Mouse (Mus musculus) myocyte (in vitro differentiated cells): ENCODE results near the gene Cipc. TPM values are rescaled to one million over a fixed set of nuclear protein-coding genes. Genes with fewer than 3 reads are reported as not detected.

Source experiments
- H3K27me3 ChIP-seq: one replicate; pipeline ENCODE4 v1.6.1; 2011; ENCODE audit not compliant: control insufficient read depth, insufficient read depth, insufficient read length
- H3K36me3 ChIP-seq: one replicate; pipeline ENCODE4 v1.6.1; 2011; ENCODE audit not compliant: control insufficient read depth, insufficient read depth
- H3K4me2 ChIP-seq: one replicate; pipeline ENCODE4 v1.6.1; 2011; ENCODE audit warnings: low read depth, control low read depth
- H3K4me3 ChIP-seq: one replicate; pipeline ENCODE4 v1.5.1; 2011; ENCODE audit warnings: mild to moderate bottlenecking, control low read depth, moderate library complexity
- H3K79me2 ChIP-seq: one replicate; pipeline ENCODE4 v1.6.1; 2011; ENCODE audit not compliant: control insufficient read depth, insufficient read depth
- H3ac ChIP-seq: one replicate; pipeline ENCODE4 v1.6.1; 2011; ENCODE audit not compliant: control insufficient read depth, insufficient read length
- CEBPB ChIP-seq: IDR thresholded peaks from 2 replicates; pipeline ENCODE4 v1.6.1; 2011; ENCODE audit warnings: mild to moderate bottlenecking, moderate library complexity; ENCODE audit not compliant: poor library complexity, insufficient read depth, severe bottlenecking
- E2F4 ChIP-seq: IDR thresholded peaks from one replicate; pipeline ENCODE4 v1.6.1; 2011; ENCODE audit warnings: mild to moderate bottlenecking, control low read depth, moderate library complexity; ENCODE audit not compliant: insufficient read depth
- MAX ChIP-seq: IDR thresholded peaks from one replicate; pipeline ENCODE4 v1.6.1; 2011; ENCODE audit warnings: low read depth, mild to moderate bottlenecking, control low read depth
- MYOD1 ChIP-seq, 3 experiments: IDR thresholded peaks; one replicate each; pipeline ENCODE4 v1.6.1; 2011; ENCODE audit warnings: control low read depth in 2 of 3, low read depth in 2 of 3, mild to moderate bottlenecking in 2 of 3, moderate library complexity in 1 of 3; ENCODE audit not compliant: insufficient read length in 2 of 3, control insufficient read depth in 1 of 3
- MYOG ChIP-seq, 3 experiments: IDR thresholded peaks; one replicate each; pipeline ENCODE4 v1.6.1; 2011; ENCODE audit warnings: control low read depth in 2 of 3, low read depth in 2 of 3, mild to moderate bottlenecking in 2 of 3; ENCODE audit not compliant: insufficient read length in 2 of 3, control insufficient read depth in 1 of 3, insufficient read depth in 1 of 3
- POLR2A ChIP-seq: IDR thresholded peaks from one replicate; pipeline ENCODE4 v1.6.1; 2011; ENCODE audit warnings: low read depth, mild to moderate bottlenecking, control low read depth, moderate library complexity; ENCODE audit not compliant: insufficient read length
- POLR2AphosphoS2 ChIP-seq: IDR thresholded peaks from one replicate; pipeline ENCODE4 v1.6.1; 2011; ENCODE audit warnings: low read depth, control low read depth; ENCODE audit not compliant: insufficient read length
- REST ChIP-seq: IDR thresholded peaks from one replicate; pipeline ENCODE4 v1.6.1; 2011; ENCODE audit warnings: mild to moderate bottlenecking, control low read depth, moderate library complexity; ENCODE audit not compliant: insufficient read depth, insufficient read length
- SRF ChIP-seq: IDR thresholded peaks from one replicate; pipeline ENCODE4 v1.6.1; 2011; ENCODE audit warnings: low read depth; ENCODE audit not compliant: control insufficient read depth, insufficient read length
- TCF12 ChIP-seq: IDR thresholded peaks from one replicate; pipeline ENCODE4 v1.6.1; 2011; ENCODE audit warnings: mild to moderate bottlenecking, control low read depth; ENCODE audit not compliant: poor library complexity, insufficient read depth, severe bottlenecking
- TCF3 ChIP-seq: IDR thresholded peaks from one replicate; pipeline ENCODE4 v1.6.1; 2011; ENCODE audit warnings: low read depth, control low read depth; ENCODE audit not compliant: insufficient read length
- USF1 ChIP-seq: IDR thresholded peaks from one replicate; pipeline ENCODE4 v1.6.1; 2011; ENCODE audit warnings: low read depth, mild to moderate bottlenecking, control low read depth, moderate library complexity
- polyA plus RNA-seq: library from polyadenylated mRNA; unstranded; fragments of >200 nt; fragmentation: generic; extraction: Trizol; gene quantifications from one replicate; pipeline ENCODE4 v1.2.1, GENCODE M21; 2012; ENCODE audit warnings: missing spikeins

The Cipc gene
- polyA plus RNA-seq, 1 experiment = 14.7 TPM

DNA sequence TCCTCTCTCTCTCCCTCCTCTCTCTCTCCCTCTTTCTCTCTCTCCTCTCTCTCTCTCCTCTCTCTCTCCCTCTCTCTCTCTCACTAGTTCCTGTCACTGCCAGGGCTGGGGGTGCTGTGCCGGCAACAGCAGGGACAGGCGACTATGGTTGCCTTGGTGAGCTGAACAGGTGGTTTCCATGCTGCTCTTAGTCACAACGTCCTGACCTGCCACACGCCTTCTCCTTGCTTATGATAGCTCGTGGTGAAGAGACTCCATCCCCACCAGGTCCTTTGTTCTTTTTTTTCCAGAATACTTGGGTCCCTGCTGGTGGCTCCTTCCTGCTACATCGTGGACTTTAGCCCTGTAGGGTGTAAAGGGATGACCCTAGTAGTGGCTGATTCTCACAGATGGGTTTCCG lies 55.4 kb downstream of the Cipc start:
- TF ChIP-seq POLR2A (no peak), E2F4 (no peak), MYOD1 (IDR thresholded peaks at IDR 0.05; ENCODE audit: control insufficient read depth in 1 of 3, insufficient read length in 2 of 3, low read depth in 2 of 3) (no peak), REST (no peak), TCF12 (no peak), TCF3 (no peak), CEBPB (no peak), SRF (no peak), MAX (no peak), USF1 (no peak), MYOG (IDR thresholded peaks at IDR 0.05; ENCODE audit: control insufficient read depth in 1 of 3, insufficient read depth in 1 of 3, insufficient read length in 2 of 3, low read depth in 2 of 3) (no peak), POLR2AphosphoS2 (no peak)
- Histone ChIP-seq H3ac (no peak overlapping the region), H3K27me3 (peaks cover 41% of the 10 kb centered on the region), H3K79me2 (no peaks in the 10 kb centered on the region), H3K4me2 (no peak overlapping the region), H3K4me3 (no peak overlapping the region), H3K36me3 (no peaks in the 10 kb centered on the region)

DNA sequence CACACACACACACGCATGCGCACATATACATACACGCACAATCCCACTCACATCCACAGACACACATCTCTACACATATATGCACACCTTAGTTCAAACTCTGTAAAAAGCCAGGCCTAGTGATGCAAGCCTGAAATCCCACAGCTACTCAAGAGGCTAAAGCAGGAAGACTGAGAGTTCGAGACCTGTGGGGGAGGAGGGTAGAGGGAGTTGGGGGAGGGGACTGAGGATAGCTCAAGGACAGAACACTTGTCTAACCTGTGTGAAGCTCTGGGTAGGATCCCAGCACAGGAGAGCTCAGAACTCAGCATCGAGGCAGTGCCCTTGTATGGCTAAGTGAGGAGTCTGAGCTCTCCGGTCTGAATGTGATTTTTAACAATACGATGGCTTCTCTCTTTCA lies 56.0 kb downstream of the Cipc start:
- Histone ChIP-seq H3ac (no peak overlapping the region), H3K27me3 (peaks cover 47% of the 10 kb centered on the region), H3K36me3 (no peaks in the 10 kb centered on the region), H3K4me3 (no peak overlapping the region), H3K4me2 (no peak overlapping the region), H3K79me2 (no peaks in the 10 kb centered on the region)
- TF ChIP-seq REST = no peak
- no peak for TF ChIP-seq USF1
- TF ChIP-seq MYOD1 (IDR thresholded peaks at IDR 0.05; ENCODE audit: control insufficient read depth in 1 of 3, insufficient read length in 2 of 3, low read depth in 2 of 3) = no peak
- no peak for TF ChIP-seq MYOG (IDR thresholded peaks at IDR 0.05; ENCODE audit: control insufficient read depth in 1 of 3, insufficient read depth in 1 of 3, insufficient read length in 2 of 3, low read depth in 2 of 3)
- no peak for TF ChIP-seq SRF
- TF ChIP-seq TCF12 = no peak
- no peak for TF ChIP-seq POLR2A
- no peak for TF ChIP-seq CEBPB
- no peak for TF ChIP-seq MAX
- TF ChIP-seq E2F4 = no peak
- TF ChIP-seq TCF3 = no peak
- TF ChIP-seq POLR2AphosphoS2 = no peak

DNA sequence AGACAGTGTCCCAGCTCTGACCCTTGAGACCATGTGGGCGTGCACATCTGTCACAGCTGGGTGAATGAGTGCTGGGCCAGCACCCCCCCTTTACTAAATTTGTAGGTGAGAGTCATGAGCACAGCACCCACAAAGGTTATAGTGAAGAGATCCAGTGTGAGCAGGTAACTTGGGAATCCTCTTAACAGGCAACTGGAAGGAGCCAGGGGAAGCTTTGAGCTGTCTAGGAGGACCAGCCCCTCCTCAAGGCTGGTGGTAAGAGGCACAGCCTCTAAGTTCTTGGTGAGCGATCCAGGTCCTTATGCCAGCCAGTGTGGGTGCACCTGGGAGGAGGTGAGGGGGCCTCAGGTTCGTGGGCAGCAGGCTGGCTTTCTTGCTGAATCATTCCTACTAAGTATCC lies 56.8 kb downstream of the Cipc start:
- TF ChIP-seq REST = no peak
- TF ChIP-seq TCF12 = no peak
- TF ChIP-seq SRF = no peak
- Histone ChIP-seq H3K4me2 (no peak overlapping the region), H3K36me3 (no peaks in the 10 kb centered on the region), H3ac (no peak overlapping the region), H3K4me3 (no peak overlapping the region), H3K79me2 (no peaks in the 10 kb centered on the region), H3K27me3 (peaks cover 55% of the 10 kb centered on the region)

DNA sequence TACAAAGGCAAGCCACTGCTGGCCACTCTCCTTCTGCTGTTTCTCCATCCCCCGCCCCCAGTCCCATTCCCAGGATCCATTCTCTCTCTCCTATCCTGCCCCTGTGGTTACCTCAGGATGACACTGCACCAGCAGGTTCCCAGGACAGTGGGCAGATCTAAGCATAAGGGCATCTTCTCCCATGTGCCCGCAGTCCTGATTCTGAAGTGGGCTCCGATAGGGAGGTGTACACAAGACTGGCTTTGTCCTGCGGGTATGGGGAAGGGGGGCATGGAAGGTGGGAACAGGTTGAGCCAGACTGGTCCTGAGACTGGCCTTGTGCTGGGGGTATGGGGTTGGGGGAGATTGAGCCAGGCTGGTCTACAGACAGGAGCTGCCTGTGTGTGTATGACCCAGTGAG lies 57.8 kb downstream of the Cipc start:
- Histone ChIP-seq H3K4me2 (no peak overlapping the region), H3ac (no peak overlapping the region), H3K4me3 (no peak overlapping the region), H3K79me2 (no peaks in the 10 kb centered on the region), H3K27me3 (peaks cover 63% of the 10 kb centered on the region), H3K36me3 (no peaks in the 10 kb centered on the region)
- TF ChIP-seq USF1 (no peak), TCF3 (no peak), POLR2AphosphoS2 (no peak), MYOD1 (IDR thresholded peaks at IDR 0.05; ENCODE audit: control insufficient read depth in 1 of 3, insufficient read length in 2 of 3, low read depth in 2 of 3) (no peak), MAX (no peak), SRF (no peak), E2F4 (no peak), REST (no peak), TCF12 (no peak), MYOG (IDR thresholded peaks at IDR 0.05; ENCODE audit: control insufficient read depth in 1 of 3, insufficient read depth in 1 of 3, insufficient read length in 2 of 3, low read depth in 2 of 3) (no peak), CEBPB (no peak), POLR2A (no peak)

Other genes starting within 250 kb of the Cipc start
- gene Angel1, start 220.6 kb upstream of the Cipc start, polyA plus RNA-seq = 3.0 TPM
- gene Lrrc74a, start 212.7 kb upstream of the Cipc start, polyA plus RNA-seq = not detected
- gene Irf2bpl, start 62.2 kb upstream of the Cipc start, polyA plus RNA-seq = 59.1 TPM
- 0.01 TPM for gene Zdhhc22, start 43.4 kb downstream of the Cipc start, polyA plus RNA-seq
- gene Tmem63c, start 74.3 kb downstream of the Cipc start, polyA plus RNA-seq = not detected
- 0.04 TPM for gene Ngb, start 155.5 kb downstream of the Cipc start, polyA plus RNA-seq
- 44.3 TPM for gene Gstz1, start 200.1 kb downstream of the Cipc start, polyA plus RNA-seq
- gene Pomt2, start 200.9 kb downstream of the Cipc start, polyA plus RNA-seq = 11.1 TPM